Mouse (Mus musculus) ES-E14 (cell line): ENCODE measurements around the gene Zfp536. TPM values are rescaled to one million over a fixed set of nuclear protein-coding genes. Genes with fewer than 3 reads are reported as not detected.
"Not testable (repeated sequence)": the region's sequence is repeated elsewhere in the genome, so short reads cannot be mapped to it uniquely, and the experiment has no call there.

Experiments used
- DNase-seq: peaks from one replicate; pipeline ENCODE4 v3.0.0-alpha.2; 2013; ENCODE audit warnings: low read depth, low spot score
- H3K27ac ChIP-seq: 2 replicates; pipeline ENCODE4 v1.5.1; 2012; ENCODE audit warnings: low read depth, mild to moderate bottlenecking, low read length, moderate library complexity, mixed read lengths; ENCODE audit not compliant: poor library complexity, insufficient read depth, severe bottlenecking
- H3K36me3 ChIP-seq: 2 replicates; pipeline ENCODE4 v1.6.1; 2012; ENCODE audit warnings: mild to moderate bottlenecking, low read length, moderate library complexity, mixed read lengths; ENCODE audit not compliant: control insufficient read depth, poor library complexity, insufficient read depth, severe bottlenecking
- H3K4me1 ChIP-seq, 2 experiments: fragments of 150-350 bp in 1 of 2; sonication (generic) in 1 of 2; 2 replicates each; pipeline ENCODE4 v1.6.1; 2012; ENCODE audit warnings: low read length in 2 of 2, mild to moderate bottlenecking in 1 of 2, mixed read lengths in 1 of 2; ENCODE audit not compliant: control insufficient read depth in 2 of 2, insufficient read depth in 2 of 2, poor library complexity in 1 of 2
- H3K4me3 ChIP-seq, 2 experiments: fragments of 150-350 bp in 1 of 2; sonication (generic) in 1 of 2; 2 replicates each; pipeline ENCODE4 v1.5.1; 2012; ENCODE audit warnings: low read length in 2 of 2, low read depth in 1 of 2, mild to moderate bottlenecking in 1 of 2, mixed read lengths in 1 of 2; ENCODE audit not compliant: insufficient read depth in 1 of 2, poor library complexity in 1 of 2, severe bottlenecking in 1 of 2
- H3K9ac ChIP-seq: 2 replicates; pipeline ENCODE4 v1.6.1; 2012; ENCODE audit warnings: low read depth, mild to moderate bottlenecking, low read length, mixed read lengths; ENCODE audit not compliant: poor library complexity, insufficient read depth, severe bottlenecking
- H3K9me3 ChIP-seq: fragments of 150-350 bp; sonication (generic); 2 replicates; pipeline ENCODE4 v1.6.1; 2012; ENCODE audit warnings: low read depth, mild to moderate bottlenecking, low read length; ENCODE audit not compliant: control insufficient read depth, insufficient read depth
- CHD2 ChIP-seq: IDR thresholded peaks from 2 replicates; pipeline ENCODE4 v1.6.1; 2014; ENCODE audit warnings: mild to moderate bottlenecking, low read depth, low read length, inconsistent platforms
- HCFC1 ChIP-seq: IDR thresholded peaks from 2 replicates; pipeline ENCODE4 v1.6.1; 2012; ENCODE audit warnings: low read length, inconsistent platforms, borderline replicate concordance; ENCODE audit not compliant: insufficient read depth
- MAFK ChIP-seq: IDR thresholded peaks from 2 replicates; pipeline ENCODE4 v1.6.1; 2014; ENCODE audit warnings: mild to moderate bottlenecking, low read depth, low read length, inconsistent platforms; ENCODE audit not compliant: insufficient read depth
- ZC3H11A ChIP-seq: IDR thresholded peaks from 2 replicates; pipeline ENCODE4 v1.6.1; 2012; ENCODE audit warnings: low read depth, mild to moderate bottlenecking, inconsistent platforms, low read length, borderline replicate concordance
- ZNF384 ChIP-seq: IDR thresholded peaks from 2 replicates; pipeline ENCODE4 v1.6.1; 2012; ENCODE audit warnings: low read depth, low read length, inconsistent platforms
- in situ Hi-C, 2 experiments: fragments of 600-800 bp; cut with MboI; formaldehyde crosslinking; loops; one replicate each; pipeline ENCODE4 v1.15.1; 2025; ENCODE audit warnings: low sequenced_read_pairs in 2 of 2, inconsistent platforms in 1 of 2; ENCODE audit not compliant: unreplicated experiment in 2 of 2
- total RNA-seq: library from RNA; depleted of rRNA; stranded (reverse); fragments of 300-350 nt; gene quantifications from 2 replicates; pipeline ENCODE4 v1.2.3, GENCODE M21; 2012

Gene Zfp536
- total RNA-seq, 1 experiment, result 2.2 TPM

DNA sequence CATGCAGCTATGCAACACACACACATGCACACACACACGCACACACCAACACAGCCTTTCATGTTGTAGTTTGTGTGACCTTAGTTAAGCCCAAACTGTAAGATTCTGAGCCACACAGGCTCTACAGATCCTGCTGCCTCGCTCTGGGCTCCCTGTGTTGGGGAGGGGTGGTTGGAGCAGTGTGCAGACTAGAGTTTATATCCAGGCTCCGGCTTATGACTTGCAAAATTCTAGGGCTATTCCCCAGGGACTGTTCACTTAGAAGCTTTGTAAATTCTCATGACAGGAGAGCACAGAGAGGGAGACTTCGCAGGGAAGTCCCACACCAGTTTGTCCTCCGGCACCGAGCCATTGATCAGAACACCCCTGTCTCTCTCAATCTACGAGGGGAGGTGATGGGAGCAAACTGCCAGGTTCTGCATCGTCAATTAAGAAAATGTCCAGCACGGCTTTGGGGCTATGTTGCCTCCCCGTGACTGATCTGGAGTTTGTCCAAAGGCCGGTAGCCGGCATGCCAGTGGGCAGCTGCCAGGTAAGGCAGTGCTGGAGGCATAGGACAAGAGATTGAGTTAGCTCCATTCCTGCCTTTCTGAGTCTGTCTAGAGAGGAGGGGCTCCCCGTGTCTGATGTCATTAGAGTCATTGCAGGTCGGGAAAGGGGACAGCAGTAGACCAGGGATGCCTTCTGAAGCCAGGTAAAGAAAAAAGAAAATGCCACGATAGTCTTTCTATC lies 54.6 kb downstream of the Zfp536 start:
- Histone ChIP-seq H3K36me3 (no peaks in the 10 kb centered on the region), H3K4me3 (no peak overlapping the region), H3K9me3 (no peaks in the 10 kb centered on the region), H3K4me1 (no peaks in the 10 kb centered on the region), H3K9ac (no peak overlapping the region), H3K27ac (no peak overlapping the region)
- in situ Hi-C loops, result no loop called here
- no peak for TF ChIP-seq CHD2
- no peak for TF ChIP-seq HCFC1
- TF ChIP-seq ZC3H11A, result no peak
- no peak for TF ChIP-seq ZNF384
- TF ChIP-seq MAFK, result no peak
- DNase-seq, result no peak

DNA sequence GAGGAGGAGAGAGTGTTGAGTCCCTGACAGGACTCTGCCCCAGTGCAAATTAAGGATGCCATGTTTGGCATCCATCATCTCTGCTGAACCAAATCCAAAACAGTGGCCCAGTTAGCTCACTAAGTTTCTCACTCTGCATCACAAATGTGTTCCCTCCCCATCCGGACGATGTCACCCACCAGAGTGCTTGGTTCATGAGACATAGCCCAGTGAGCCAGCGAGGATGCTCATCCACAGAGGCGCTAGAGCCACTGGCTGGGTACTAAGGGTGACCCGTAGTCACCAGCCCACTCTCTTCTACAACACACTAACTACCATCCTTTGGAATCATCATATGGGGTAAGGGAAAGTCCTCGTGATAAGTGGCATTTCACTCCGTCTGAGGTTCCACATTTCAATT lies 56.4 kb downstream of the Zfp536 start:
- no peak for DNase-seq
- Histone ChIP-seq H3K9ac (no peak overlapping the region), H3K4me3 (no peak overlapping the region), H3K36me3 (no peaks in the 10 kb centered on the region), H3K27ac (no peak overlapping the region), H3K4me1 (no peaks in the 10 kb centered on the region), H3K9me3 (no peaks in the 10 kb centered on the region)
- in situ Hi-C loops, result no loop called here
- TF ChIP-seq HCFC1 (no peak), CHD2 (no peak), ZC3H11A (no peak), ZNF384 (no peak), MAFK (no peak)

DNA sequence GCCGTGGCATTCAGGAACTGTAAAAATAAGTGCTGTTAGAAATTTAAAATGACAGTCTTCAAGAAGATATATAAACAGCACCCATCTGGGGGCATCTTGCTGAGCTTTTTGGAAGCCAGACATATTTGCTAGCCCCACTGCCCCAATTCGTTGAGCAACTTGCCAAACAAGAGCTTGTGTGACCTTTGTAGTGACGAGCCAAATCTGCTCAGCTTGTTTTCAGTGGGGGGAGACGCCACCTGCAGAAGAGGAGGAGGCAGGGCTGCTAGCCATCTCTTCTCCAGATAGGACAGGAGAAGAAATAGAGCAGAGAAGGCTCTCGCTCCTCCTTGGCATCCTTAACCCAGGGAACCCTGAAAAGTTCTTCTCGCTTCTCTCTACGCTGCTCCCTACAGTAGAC lies 56.8 kb downstream of the Zfp536 start:
- DNase-seq, result no peak
- Histone ChIP-seq H3K9ac (no peak overlapping the region), H3K4me1 (no peaks in the 10 kb centered on the region), H3K9me3 (no peaks in the 10 kb centered on the region), H3K36me3 (no peaks in the 10 kb centered on the region), H3K27ac (no peak overlapping the region), H3K4me3 (no peak overlapping the region)
- in situ Hi-C loops, result no loop called here
- TF ChIP-seq MAFK, result no peak
- TF ChIP-seq HCFC1, result no peak
- TF ChIP-seq ZC3H11A, result no peak
- no peak for TF ChIP-seq CHD2
- TF ChIP-seq ZNF384, result no peak

DNA sequence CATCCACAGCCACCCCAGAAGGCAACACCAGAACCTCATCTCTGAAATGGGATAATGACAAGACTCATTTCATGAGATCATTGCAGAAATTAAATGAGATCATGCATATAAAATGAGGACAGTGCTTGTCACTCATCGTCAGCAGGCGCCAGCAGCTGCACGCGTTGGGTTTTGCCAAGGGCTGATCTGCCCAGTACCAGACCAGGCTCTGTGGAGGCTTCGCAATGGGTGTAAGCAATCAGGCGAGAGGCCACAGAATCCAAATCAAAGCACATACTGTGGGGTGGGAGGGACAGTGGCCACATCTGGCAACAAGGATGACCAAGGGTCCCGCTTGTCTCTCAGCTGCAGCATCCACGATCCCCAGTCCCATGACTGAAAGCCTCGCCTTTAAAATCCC lies 69.0 kb downstream of the Zfp536 start:
- no peak overlapping the region for H3K27ac ChIP-seq
- no peak overlapping the region for H3K4me3 ChIP-seq
- H3K9me3 ChIP-seq, result no peaks in the 10 kb centered on the region
- no peaks in the 10 kb centered on the region for H3K4me1 ChIP-seq
- no peak for TF ChIP-seq MAFK
- no peak for TF ChIP-seq ZC3H11A
- TF ChIP-seq ZNF384, result no peak
- no peak for TF ChIP-seq HCFC1
- no peak for TF ChIP-seq CHD2
- no peaks in the 10 kb centered on the region for H3K36me3 ChIP-seq
- in situ Hi-C loops, result no loop called here
- H3K9ac ChIP-seq, result no peak overlapping the region
- no peak for DNase-seq

DNA sequence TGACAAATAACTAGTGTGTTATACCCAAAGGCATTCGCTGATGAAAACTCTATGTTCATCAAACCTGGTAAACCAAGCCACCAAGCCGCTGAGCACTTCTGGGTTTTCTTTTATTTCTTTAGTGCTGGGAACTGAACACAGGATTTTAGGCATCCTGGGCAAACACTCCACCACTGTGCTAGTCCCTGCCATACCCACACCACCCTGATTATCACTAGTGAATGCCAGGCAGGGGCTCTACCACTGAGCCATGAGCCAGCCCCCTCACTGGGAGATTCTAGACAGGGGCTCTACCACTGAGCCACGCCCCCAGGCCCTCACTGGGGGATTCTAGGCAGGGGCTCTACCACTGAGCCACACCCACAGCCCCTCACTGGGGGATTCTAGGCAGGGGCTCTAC lies 76.1 kb downstream of the Zfp536 start:
- H3K4me3 ChIP-seq, H3K9ac ChIP-seq, DNase-seq, H3K9me3 ChIP-seq, H3K27ac ChIP-seq, in situ Hi-C loops, H3K36me3 ChIP-seq: not testable (repeated sequence)
- peaks cover 2 to 12% of the 10 kb centered on the region in 2 experiments; a peak in 2 of 4 replicates for H3K4me1 ChIP-seq
